Mouse (Mus musculus) adrenal gland, postnatal 25 days (tissue): ENCODE measurements around the gene Gm8871. TPM values are rescaled to one million over a fixed set of nuclear protein-coding genes. Genes with fewer than 3 reads are reported as not detected.
"Not testable (repeated sequence)": the region's sequence is repeated elsewhere in the genome, so short reads cannot be mapped to it uniquely, and the experiment has no call there.

Experiments used
- DNase-seq: peaks from one replicate; pipeline ENCODE4 v3.0.0; 2021; ENCODE audit warnings: mixed read lengths
- long read RNA-seq: library from polyadenylated mRNA; stranded (forward); transcript quantifications from one replicate; pipeline ENCODE4 v2.0.0, GENCODE M21; 2021
- total RNA-seq: library from RNA; stranded (reverse); gene quantifications from 2 replicates; pipeline ENCODE4 v1.2.3, GENCODE M21; 2021

The Gm8871 gene
- not detected in 2 replicates for total RNA-seq
- long read RNA-seq, result 0 reads

DNA sequence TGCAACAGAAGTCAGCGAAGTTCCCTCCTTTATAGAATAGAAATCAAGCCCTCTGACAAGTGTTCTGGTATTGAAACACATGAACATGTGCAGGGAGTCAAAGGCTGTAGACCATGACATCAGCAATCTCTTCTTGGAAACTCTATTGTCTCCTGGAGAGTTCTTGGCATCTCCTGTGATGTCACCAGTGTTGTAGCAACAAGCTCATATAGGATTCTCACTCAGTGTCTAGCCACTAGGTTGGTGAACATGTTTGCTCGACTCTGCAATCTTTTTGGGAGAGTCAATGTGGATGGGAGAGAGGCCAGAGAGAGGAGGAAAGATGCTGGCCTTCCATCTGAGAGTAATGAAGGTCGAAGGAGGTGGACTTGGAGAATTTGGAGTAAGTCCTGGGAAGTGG is at the start of gene Gm8871, which contains the start of gene Gm8857:
Gene Gm8871, plus strand, starts transcription at position 301 of the 400 bp plus-strand sequence.
Gene Gm8857, plus strand, starts transcription at position 303 of the 400 bp plus-strand sequence.
- DNase-seq, result not testable (repeated sequence)

DNA sequence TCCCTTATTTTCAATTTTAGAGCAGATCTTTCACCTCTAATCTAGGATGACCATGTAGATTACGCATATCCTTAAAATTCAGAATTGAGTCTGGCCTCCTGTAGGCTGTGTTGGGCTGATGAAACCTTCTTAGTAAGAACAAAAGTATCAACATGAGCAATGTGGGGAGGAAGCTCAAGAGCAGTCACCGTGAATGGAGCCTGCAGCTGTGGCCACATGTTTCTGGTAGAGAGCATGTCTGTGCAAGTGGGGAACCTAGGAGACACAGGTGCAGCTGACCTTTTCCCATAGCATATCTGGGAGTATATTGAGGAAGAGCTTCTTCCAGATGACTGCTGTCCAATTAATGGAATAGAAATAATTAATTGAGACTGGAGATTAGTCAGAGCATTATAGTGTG is 5.9 kb downstream of the Gm8871 start:
- DNase-seq, result not testable (repeated sequence)

DNA sequence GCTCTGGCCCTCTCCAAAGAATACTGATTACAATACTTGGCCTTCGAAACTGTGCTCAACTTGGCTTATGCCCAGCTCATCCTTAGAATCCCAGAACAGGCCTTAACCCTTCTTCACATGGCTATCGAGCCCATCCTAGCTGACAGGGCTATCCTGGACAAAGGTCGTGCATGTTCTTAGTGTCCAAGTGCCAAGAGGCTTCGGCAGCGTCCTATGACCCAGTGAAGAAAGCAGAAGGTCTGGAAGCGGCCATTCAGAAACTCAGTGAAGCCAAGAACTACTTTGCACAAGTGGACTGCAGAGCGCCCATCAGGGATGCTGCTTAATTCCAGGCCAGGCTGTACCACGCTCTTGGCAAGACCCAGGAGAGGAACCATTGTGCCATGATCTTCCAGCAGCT is 10.5 kb downstream of the Gm8871 start:
- not testable (repeated sequence) for DNase-seq

Other genes with a start within 250 kb of the Gm8871 start
- gene Gm8857, start within 50 bp of the Gm8871 start, total RNA-seq, result not detected in 2 replicates
- not detected in 2 replicates for gene Gm8879, start 179.8 kb downstream of the Gm8871 start, total RNA-seq
- gene Gm5861, start 235.3 kb downstream of the Gm8871 start, total RNA-seq, result not detected in 2 replicates